Mouse (Mus musculus) A20 (cell line): Measurements from ENCODE around the gene Siah2.

ENCODE experiments used
- DNase-seq: peaks from one replicate; pipeline ENCODE4 v3.0.0-alpha.2; 2011; ENCODE audit warnings: low read depth, low spot score

Siah2 gene

GRCm38 (mm10) chr3:58695507-58695906 lies 3.3 kb upstream of the Siah2 start:
- DNase-seq: peak; percentile 59

GRCm38 (mm10) chr3:58695044-58695443 lies 2.8 kb upstream of the Siah2 start:
- DNase-seq: no peak

GRCm38 (mm10) chr3:58693331-58693730 lies 1.1 kb upstream of the Siah2 start:
- no peak for DNase-seq

- DNase-seq: peak; percentile 80
Measured at GRCm38 (mm10) chr3:58691374-58691939, 743 bp downstream of the Siah2 start.

- DNase-seq: peak; percentile 88
Measured at GRCm38 (mm10) chr3:58690619-58691373, 1.4 kb downstream of the Siah2 start.

GRCm38 (mm10) chr3:58689721-58690120 lies 2.5 kb downstream of the Siah2 start:
- DNase-seq: peak; percentile 56

- DNase-seq: no peak
Measured at GRCm38 (mm10) chr3:58689105-58689504, 3.1 kb downstream of the Siah2 start.

- DNase-seq: no peak
Measured at GRCm38 (mm10) chr3:58688551-58688950, 3.6 kb downstream of the Siah2 start.

GRCm38 (mm10) chr3:58686922-58687284 lies 5.3 kb downstream of the Siah2 start:
- DNase-seq: no peak

- no peak for DNase-seq
Measured at GRCm38 (mm10) chr3:58686206-58686921, 5.8 kb downstream of the Siah2 start.

GRCm38 (mm10) chr3:58685396-58685795 lies 6.8 kb downstream of the Siah2 start:
- no peak for DNase-seq

- no peak for DNase-seq
Measured at GRCm38 (mm10) chr3:58683346-58683745, 8.9 kb downstream of the Siah2 start.

- no peak for DNase-seq
Measured at GRCm38 (mm10) chr3:58682336-58682735, 9.9 kb downstream of the Siah2 start.

- no peak for DNase-seq
Measured at GRCm38 (mm10) chr3:58681831-58682230, 10.4 kb downstream of the Siah2 start.

- DNase-seq: no peak
Measured at GRCm38 (mm10) chr3:58680943-58681637, 11.1 kb downstream of the Siah2 start.

- DNase-seq: no peak
Measured at GRCm38 (mm10) chr3:58679996-58680395, 12.2 kb downstream of the Siah2 start.

- DNase-seq: no peak
Measured at GRCm38 (mm10) chr3:58678905-58679304, 13.3 kb downstream of the Siah2 start.

- DNase-seq: no peak
Measured at GRCm38 (mm10) chr3:58678384-58678783, 13.8 kb downstream of the Siah2 start.

GRCm38 (mm10) chr3:58677615-58678014 lies 14.6 kb downstream of the Siah2 start:
- no peak for DNase-seq

- no peak for DNase-seq
Measured at GRCm38 (mm10) chr3:58673295-58673694, 18.9 kb downstream of the Siah2 start.

- DNase-seq: peak; percentile 76
Measured at GRCm38 (mm10) chr3:58672481-58673183, 19.6 kb downstream of the Siah2 start.
